ENCODE assay signal across 8 mouse cellular contexts in genomic region chr11:70321664-70322063, GRCm38 (mm10). TPM values are rescaled to one million over a fixed set of nuclear protein-coding genes. Genes with fewer than 3 reads are reported as not detected.
DNase-seq lines count a peak whose midpoint lies in the region; ATAC-seq and TF ChIP-seq lines count a peak whose summit lies in the region.

No protein-coding gene starts in this region.

- no peak overlapping the region for H3K9ac ChIP-seq in lung, embryonic 14.5 days

- WGBS in kidney, adult 2 months = 7% methylated on average over 15 of the region's 15 CpGs
- 2% methylated on average over 15 of the region's 15 CpGs for WGBS in lung, embryonic 14.5 days

- no peak overlapping the region for H3K4me3 ChIP-seq in left cerebral cortex, adult 2 months
- no peak overlapping the region for H3K4me3 ChIP-seq in kidney, adult 2 months (ENCODE audit: insufficient read depth, low read depth, low read length)
- H3K4me3 ChIP-seq in lung, embryonic 14.5 days (ENCODE audit: low read depth, low read length) = no peak overlapping the region

- intact Hi-C loops in left cerebral cortex, adult 2 months (cut with DNase I) = no loop called here

- no peak for TF ChIP-seq POLR2A in kidney, adult 2 months (IDR thresholded peaks at IDR 0.05; ENCODE audit: low read depth, low read length)

- TF ChIP-seq CTCF in left cerebral cortex, adult 2 months (IDR thresholded peaks at IDR 0.05) = peak; percentile 72
- peak; percentile 75 for TF ChIP-seq CTCF in kidney, adult 2 months (conservative IDR thresholded peaks at IDR 0.05; ENCODE audit: insufficient read depth, insufficient read length, low read depth, low read length)
- peak; percentile 82 for TF ChIP-seq CTCF in lung, embryonic 14.5 days (IDR thresholded peaks at IDR 0.05; ENCODE audit: low read depth)

- peak in 1 of 2 experiments; percentile 37 for DNase-seq in left cerebral cortex, adult 2 months (ENCODE audit: extremely low spot score in 1 of 2, low spot score in 2 of 2)
- no peak for DNase-seq in left cerebral cortex, adult 11 months (ENCODE audit: low spot score)
- peak; percentile 19 to 47 for DNase-seq in adrenal gland, postnatal 4 days (ENCODE audit: low spot score in 2 of 2)
- peak; percentile 70 for DNase-seq in gastrocnemius, postnatal 10 days
- DNase-seq in kidney, adult 2 months = peak; percentile 36
- peak; percentile 73 for DNase-seq in lung, embryonic 14.5 days
- peak; percentile 64 for DNase-seq in ovary, postnatal 14 days (ENCODE audit: low spot score)
- no peak for DNase-seq in frontal cortex, postnatal 10 days (ENCODE audit: low spot score in 2 of 2)

- H3K4me2 ChIP-seq in lung, embryonic 14.5 days = no peak overlapping the region

- no peak for ATAC-seq in lung, embryonic 14.5 days (ENCODE audit: insufficient read depth)

- H3K27ac ChIP-seq in left cerebral cortex, adult 2 months = no peak overlapping the region
- H3K27ac ChIP-seq in kidney, adult 2 months (ENCODE audit: insufficient read depth, low read depth, low read length) = no peak overlapping the region
- H3K27ac ChIP-seq in lung, embryonic 14.5 days (ENCODE audit: low read depth) = no peak overlapping the region

- no peaks in the 10 kb centered on the region for H3K4me1 ChIP-seq in kidney, adult 2 months (ENCODE audit: control insufficient read depth, insufficient read depth, low read length)
- H3K4me1 ChIP-seq in lung, embryonic 14.5 days (ENCODE audit: insufficient read depth) = no peaks in the 10 kb centered on the region

- no peaks in the 10 kb centered on the region for H3K36me3 ChIP-seq in kidney, adult 2 months (ENCODE audit: control insufficient read depth, insufficient read depth, low read length)
- no peaks in the 10 kb centered on the region for H3K36me3 ChIP-seq in lung, embryonic 14.5 days (ENCODE audit: insufficient read depth)

- no peaks in the 10 kb centered on the region for H3K9me3 ChIP-seq in lung, embryonic 14.5 days (ENCODE audit: low read depth, low read length)

- H3K27me3 ChIP-seq in kidney, adult 2 months (replicated peaks; ENCODE audit: control insufficient read depth, insufficient read depth, low read length) = no peaks in the 10 kb centered on the region; the same call in 1 of the 2 replicates
- H3K27me3 ChIP-seq in lung, embryonic 14.5 days (ENCODE audit: insufficient read depth, low read length) = peaks cover 47% of the 10 kb centered on the region

RNA-seq across cellular contexts. Expression of gene Alox12e, which starts 0.8 kb away (rescaled TPM):
- under 1 TPM in 1 of 2 experiments, not detected in 1; 0.33 TPM for total RNA-seq in left cerebral cortex, adult 2 months (2021)
- total RNA-seq in adrenal gland, postnatal 4 days (2021) = not detected
- total RNA-seq in gastrocnemius, postnatal 10 days (2021) = not detected
- polyA plus RNA-seq in kidney, adult 2 months (2012; rRNA removed) = 0.07 TPM in 1 of 2 replicates, not detected in the other
- polyA plus RNA-seq in lung, embryonic 14.5 days (2014; fragmentation: Nextera tagmentation; extraction: Ambion mirVana) = not detected in 2 replicates

RNA-seq across cellular contexts. Expression of gene Alox15, which starts 30.2 kb away (rescaled TPM):
- not detected for total RNA-seq in left cerebral cortex, adult 2 months (2021)
- 1 to 10 TPM in 1 of 2 experiments, under 1 TPM in 1; 0.95 to 1.5 TPM for total RNA-seq in adrenal gland, postnatal 4 days (2021)
- total RNA-seq in gastrocnemius, postnatal 10 days (2021) = under 1 TPM in 1 of 2 experiments, not detected in 1; 0.52 TPM
- polyA plus RNA-seq in kidney, adult 2 months (2012; rRNA removed) = 0.16 and 0.72 TPM in 2 replicates
- polyA plus RNA-seq in lung, embryonic 14.5 days (2014; fragmentation: Nextera tagmentation; extraction: Ambion mirVana) = 0.18 and 0.50 TPM in 2 replicates

Comparison
In these comparisons a context has a peak if more than half of its experiments do, and no peak if none do; other contexts are left out.
1. DNase-seq: peak in adrenal gland, postnatal 4 days (2 of 2), gastrocnemius, postnatal 10 days (single experiment), kidney, adult 2 months (single experiment), lung, embryonic 14.5 days (single experiment) and ovary, postnatal 14 days (single experiment); none in left cerebral cortex, adult 11 months (single experiment) and frontal cortex, postnatal 10 days (0 of 2).
2. Peak in every context shown above with its lines, with median percentiles within 50 percentile points of each other: CTCF ChIP-seq.